Mouse (Mus musculus) MEL (cell line): ENCODE measurements at regions not wholly inside any gene's neighbourhood (a gene's known extent, or its start where the extent isn't known, plus 50 kb on each side); places are given as distances from the start of the nearest gene placed in this dataset.

Experiments
- CTCF ChIP-seq, 3 experiments: IDR thresholded peaks in 2 of 3; conservative IDR thresholded peaks in 1 of 3; 2 replicates each; pipeline ENCODE4 v1.5.1; 2011 to 2012; ENCODE audit warnings: low read length in 3 of 3, low read depth in 2 of 3, mild to moderate bottlenecking in 2 of 3, improper control_type of control experiment in 1 of 3, inconsistent platforms in 1 of 3, mixed read lengths in 1 of 3, moderate library complexity in 1 of 3; ENCODE audit not compliant: control insufficient read depth in 1 of 3, insufficient read depth in 1 of 3, poor library complexity in 1 of 3, severe bottlenecking in 1 of 3
- ELF1 ChIP-seq: IDR thresholded peaks from 2 replicates; pipeline ENCODE4 v1.6.1; 2014; ENCODE audit warnings: low read depth, mild to moderate bottlenecking, inconsistent platforms, low read length, improper control_type of control experiment, moderate library complexity
- EP300 ChIP-seq, 2 experiments: IDR thresholded peaks; 2 replicates each; pipeline ENCODE4 v1.6.1; 2011; ENCODE audit warnings: improper control_type of control experiment in 2 of 2, low read length in 2 of 2, low read depth in 1 of 2, mild to moderate bottlenecking in 1 of 2
- HCFC1 ChIP-seq: IDR thresholded peaks from 2 replicates; pipeline ENCODE4 v1.6.1; 2012; ENCODE audit warnings: low read depth, mild to moderate bottlenecking, inconsistent platforms, low read length, improper control_type of control experiment, moderate library complexity
- MAFK ChIP-seq: IDR thresholded peaks from 2 replicates; pipeline ENCODE4 v1.6.1; 2011; ENCODE audit warnings: low read depth, mild to moderate bottlenecking, low read length, improper control_type of control experiment, borderline replicate concordance
- MYC ChIP-seq: IDR thresholded peaks from 2 replicates; pipeline ENCODE4 v1.6.1; 2011; ENCODE audit warnings: low read depth, mild to moderate bottlenecking, low read length, improper control_type of control experiment, moderate library complexity
- POLR2A ChIP-seq, 2 experiments: IDR thresholded peaks; 2 replicates each; pipeline ENCODE4 v1.6.1; 2011 to 2012; ENCODE audit warnings: low read length in 2 of 2, mild to moderate bottlenecking in 2 of 2, control low read depth in 1 of 2, improper control_type of control experiment in 1 of 2, low read depth in 1 of 2, moderate library complexity in 1 of 2; ENCODE audit not compliant: control insufficient read depth in 1 of 2, insufficient read depth in 1 of 2, poor library complexity in 1 of 2
- ZNF384 ChIP-seq: IDR thresholded peaks from 2 replicates; pipeline ENCODE4 v1.6.1; 2012; ENCODE audit warnings: low read depth, mild to moderate bottlenecking, inconsistent platforms, low read length, improper control_type of control experiment

GRCm38 (mm10) chr2:137323445-137323844 lies 207.0 kb upstream of the Jag1 start:
- TF ChIP-seq CTCF (IDR thresholded peaks at IDR 0.05 in 2 of 3, conservative IDR thresholded peaks at IDR 0.05 in 1 of 3; ENCODE audit: control insufficient read depth in 1 of 3, insufficient read depth in 1 of 3, low read depth in 2 of 3, low read length in 3 of 3, poor library complexity in 1 of 3, severe bottlenecking in 1 of 3) (no peak), ZNF384 (no peak), MYC (no peak), ELF1 (no peak), HCFC1 (no peak), POLR2A (IDR thresholded peaks at IDR 0.05; ENCODE audit: control insufficient read depth in 1 of 2, insufficient read depth in 1 of 2, low read depth in 1 of 2, low read length in 2 of 2, poor library complexity in 1 of 2) (no peak), EP300 (IDR thresholded peaks at IDR 0.05; ENCODE audit: low read depth in 1 of 2, low read length in 2 of 2) (no peak), MAFK (no peak)
